Mouse (Mus musculus): Measurements from ENCODE around the gene Izumo4.

The Izumo4 gene

DNA sequence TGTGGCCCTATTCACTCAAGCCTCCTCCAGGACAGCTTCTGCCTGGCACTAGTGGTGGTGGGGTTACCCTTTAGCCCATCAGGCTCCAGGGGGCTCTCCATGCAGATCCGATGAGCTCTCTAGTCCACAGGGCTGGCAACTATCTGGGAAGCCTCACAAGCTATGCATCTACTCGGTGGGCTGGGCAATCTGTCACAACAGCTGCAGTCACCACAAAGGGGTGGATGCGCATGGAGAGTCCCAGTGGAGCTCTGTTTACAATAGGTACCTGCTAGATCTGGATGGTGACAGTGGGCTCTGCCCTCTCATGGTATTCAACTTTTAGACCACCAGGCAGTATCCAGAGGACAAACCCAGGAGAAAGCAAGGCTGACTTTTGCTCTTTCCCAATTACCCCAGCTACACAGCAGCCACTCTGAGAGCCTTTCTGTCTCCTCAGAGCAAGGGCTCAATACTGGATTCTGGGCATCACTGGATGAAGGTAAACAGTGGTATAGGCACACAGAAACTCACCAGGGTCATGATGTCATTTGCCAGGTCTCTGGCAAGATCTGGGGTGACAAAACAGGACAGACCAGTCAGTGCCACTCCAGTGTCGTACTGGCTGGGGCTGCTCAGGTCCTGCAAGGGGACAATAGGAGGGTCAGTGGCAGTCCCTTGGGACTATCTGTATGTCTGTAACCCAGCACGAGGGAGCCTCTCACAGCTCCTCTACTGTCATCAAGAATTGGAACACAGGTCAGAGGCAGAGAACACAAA, 25.6 kb downstream of the Izumo4 start:
- DNase-seq (ENCODE audit: low read depth, low spot score): no peak

DNA sequence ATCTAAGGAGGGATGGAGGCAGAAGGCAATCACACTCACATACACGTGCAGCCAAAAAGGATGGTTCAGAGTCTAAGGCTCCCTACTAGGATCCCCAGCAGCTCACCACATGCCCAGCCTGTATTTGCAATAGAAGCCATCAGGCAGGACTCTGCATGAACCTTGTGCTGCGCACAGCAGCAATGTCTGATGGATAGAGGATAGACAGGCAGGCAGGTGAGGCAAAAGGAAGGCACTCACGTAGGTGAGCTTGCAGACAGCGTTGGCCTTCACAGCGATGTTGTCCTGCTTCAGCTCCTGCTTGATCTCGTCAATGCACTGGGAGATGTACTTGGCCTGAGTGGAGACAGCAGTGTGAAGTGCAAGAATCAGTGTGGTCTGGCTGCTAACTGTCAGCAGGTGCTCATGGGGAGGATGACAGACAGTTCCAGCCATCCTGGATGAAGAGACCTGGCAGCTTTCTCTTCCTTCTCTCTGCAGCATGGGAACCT, 30.7 kb downstream of the Izumo4 start:
- no peak for DNase-seq (ENCODE audit: low read depth, low spot score)

DNA sequence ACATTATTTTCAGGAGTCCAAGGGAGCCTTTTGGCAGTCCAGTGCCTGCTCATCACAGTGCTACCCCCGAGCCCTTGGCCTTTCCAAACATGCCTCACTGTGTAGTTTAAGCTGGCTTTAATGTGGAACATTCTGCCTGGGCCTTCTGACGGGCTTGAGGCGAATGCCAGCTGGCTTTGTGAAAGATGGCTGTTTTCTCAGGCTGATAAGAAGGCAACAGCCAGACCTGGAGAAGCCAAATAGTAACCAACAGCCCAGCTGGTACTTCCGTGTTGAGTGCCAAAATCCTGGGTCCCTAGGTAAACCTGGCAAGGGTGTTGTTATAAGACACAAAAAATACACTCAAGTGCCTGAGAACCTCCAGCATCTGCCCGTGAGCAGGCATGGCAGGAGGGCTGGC, 34.7 kb downstream of the Izumo4 start:
- no peak for DNase-seq (ENCODE audit: low read depth, low spot score)

DNA sequence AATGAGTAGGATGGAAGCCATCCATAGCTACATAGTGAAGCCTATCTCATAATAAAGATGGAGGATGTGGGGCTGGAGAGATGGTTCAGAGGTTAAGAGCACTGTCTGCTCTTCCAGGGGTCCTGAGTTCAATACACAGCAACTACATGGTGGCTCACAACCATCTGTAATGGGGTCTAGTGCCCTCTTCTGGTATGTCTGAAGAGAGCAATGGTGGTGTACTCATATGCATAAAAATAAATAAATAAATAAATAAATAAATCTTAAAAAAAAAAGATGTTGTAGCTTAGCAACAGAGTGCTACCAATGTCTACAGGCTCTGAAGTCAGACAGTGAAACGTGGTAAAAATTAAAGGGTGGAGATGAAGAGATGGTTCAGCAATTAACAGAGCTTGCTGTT, 36.7 kb downstream of the Izumo4 start:
- peak; percentile 33 for DNase-seq (ENCODE audit: low read depth, low spot score)

DNA sequence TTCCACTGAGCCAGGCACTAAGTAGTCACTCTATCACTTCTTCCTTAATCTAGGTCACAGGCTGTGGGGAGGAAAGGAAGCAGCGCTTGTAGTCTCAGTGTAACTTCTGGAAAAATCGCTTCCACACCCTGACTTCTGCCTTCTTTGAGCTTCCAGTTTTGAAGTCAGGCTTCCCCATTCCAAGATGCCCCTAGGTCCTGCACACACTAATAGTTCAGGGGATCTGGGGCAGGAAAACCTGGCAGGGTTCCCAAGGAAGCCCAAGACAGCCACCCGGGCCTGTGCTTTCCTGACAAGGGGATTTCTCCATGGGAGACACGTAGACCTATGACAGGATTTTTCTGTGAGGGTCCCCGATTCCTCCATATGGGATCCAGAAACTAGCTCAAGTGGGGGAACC, 39.2 kb downstream of the Izumo4 start:
- peak; percentile 41 for DNase-seq (ENCODE audit: low read depth, low spot score)

DNA sequence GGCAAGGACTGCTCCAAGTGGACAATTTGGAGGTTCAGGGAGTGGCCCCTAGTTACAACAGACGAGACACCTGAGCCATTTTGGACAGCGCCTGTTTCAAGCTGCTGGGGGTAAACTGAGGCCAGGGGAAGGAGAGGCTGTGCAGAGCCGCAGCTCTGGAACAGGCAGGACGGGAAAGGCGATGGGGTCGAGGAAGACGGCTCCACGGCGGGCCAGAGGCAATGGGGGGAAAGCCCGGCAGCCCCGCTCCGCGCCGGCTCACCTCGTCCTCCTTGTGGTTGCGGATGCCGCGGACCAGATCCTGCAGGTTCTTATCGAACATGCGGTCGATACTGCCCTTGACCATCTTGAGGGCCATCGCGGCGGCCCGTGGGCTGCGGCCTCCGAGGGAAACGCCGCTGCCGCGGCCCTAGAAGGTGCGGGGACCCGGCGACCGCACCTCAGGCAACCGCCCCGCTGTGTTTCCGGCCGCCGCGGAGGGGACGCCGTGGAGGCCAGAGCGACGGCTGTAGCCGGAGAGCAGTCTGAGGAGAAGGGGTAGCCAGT, 39.7 kb downstream of the Izumo4 start:
- no peak for DNase-seq (ENCODE audit: low read depth, low spot score)

DNA sequence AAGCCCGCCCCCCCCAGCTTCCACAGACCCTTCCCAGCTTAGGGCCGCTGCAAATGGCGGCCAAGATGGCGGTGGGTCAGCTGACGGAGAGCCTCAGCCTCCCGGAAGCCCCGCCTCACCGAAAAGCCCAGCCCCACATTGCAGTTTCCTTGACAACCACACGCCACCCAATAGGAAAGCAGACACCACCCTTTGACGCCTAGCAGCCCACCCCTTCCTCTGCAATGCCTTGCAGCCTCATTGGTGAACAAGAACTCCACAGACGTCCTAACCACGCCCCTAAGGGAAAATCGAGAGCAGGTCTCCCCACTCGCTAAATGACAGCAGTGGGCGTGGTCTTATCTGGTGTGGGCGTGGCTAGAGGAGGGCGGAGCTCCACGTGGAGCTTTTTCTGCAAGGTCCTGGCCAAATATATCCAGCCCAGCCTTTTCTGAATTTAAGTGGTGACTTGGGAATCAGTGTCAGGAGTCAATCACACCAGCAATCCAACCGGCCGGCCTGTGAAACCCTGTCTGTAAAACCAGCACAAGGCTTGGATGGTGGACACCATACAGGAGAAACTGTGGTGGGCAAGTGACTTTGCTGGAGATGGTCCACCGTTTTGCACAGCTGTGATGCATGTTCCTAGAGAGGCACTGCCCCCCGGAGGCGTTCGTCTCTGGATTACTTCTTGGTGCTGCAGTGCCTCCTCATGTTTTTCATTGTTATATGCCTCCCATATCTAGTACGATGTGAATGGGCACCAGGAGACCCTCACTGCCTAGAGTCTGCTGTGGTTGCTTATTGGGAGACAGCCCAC, 40.4 kb downstream of the Izumo4 start, which contains the start of gene Ap3d1:
Gene Ap3d1, minus strand, starts transcription at position 85 of the 799 bp plus-strand sequence.
- DNase-seq (ENCODE audit: low read depth, low spot score): peak; percentile 100

DNA sequence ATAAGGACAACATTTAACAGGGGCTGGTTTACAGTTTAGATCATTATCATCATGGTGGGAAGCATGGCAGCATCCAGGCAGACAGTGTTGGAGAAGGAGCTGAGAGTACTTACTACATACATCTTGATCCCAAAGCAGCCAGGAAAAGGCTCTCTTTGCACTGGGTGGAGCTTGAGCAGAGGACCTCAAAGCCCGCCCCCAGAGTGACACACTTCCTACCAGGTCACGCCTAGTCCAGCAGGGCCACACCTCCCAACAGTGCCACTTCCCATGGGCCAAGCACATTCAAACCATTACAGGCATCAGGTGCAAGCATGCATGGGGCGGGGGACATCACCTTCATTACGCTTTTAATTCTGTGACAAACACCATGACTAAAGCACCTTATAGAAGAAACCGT, 42.3 kb downstream of the Izumo4 start:
- DNase-seq (ENCODE audit: low read depth, low spot score): peak; percentile 80

DNA sequence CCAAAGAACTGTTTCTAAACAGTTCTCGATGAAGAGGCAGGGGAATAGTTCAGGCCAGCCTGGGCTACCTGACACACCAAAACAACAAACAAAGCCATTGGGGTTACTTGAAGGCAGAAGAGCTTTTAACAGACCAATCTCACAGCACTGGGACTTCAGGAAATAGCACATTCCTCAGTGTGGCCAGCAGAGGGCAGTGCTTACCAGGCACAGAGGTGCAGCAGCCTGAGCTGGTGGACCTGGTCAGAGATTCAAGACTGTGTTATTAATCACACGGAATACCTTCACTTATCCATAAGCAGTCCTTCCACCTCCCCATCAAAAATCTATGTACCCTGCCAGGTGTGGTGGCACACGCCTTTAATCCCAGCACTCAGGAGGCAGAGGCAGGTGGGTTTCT, 45.4 kb downstream of the Izumo4 start:
- DNase-seq (ENCODE audit: low read depth, low spot score): peak; percentile 83

DNA sequence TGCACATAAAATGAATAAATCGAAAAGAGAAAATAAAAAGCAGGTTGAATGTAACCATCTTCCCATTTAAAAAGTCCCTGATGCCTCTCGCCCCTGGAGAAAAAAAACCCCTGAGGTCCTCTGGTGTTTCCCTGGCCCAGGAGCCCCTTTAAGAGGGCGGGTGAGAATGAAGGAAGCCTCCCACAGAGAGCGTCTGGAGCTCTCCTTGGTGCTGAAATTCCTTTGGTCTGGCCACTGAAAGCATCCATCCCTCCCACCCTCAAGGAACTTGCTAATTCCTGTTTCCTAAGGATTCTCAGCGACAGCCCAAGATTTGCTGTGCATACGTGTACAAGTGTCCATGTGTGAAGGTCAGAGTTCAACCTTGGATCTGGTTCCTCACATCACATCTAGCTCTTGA, 46.6 kb downstream of the Izumo4 start:
- peak; percentile 86 for DNase-seq (ENCODE audit: low read depth, low spot score)

DNA sequence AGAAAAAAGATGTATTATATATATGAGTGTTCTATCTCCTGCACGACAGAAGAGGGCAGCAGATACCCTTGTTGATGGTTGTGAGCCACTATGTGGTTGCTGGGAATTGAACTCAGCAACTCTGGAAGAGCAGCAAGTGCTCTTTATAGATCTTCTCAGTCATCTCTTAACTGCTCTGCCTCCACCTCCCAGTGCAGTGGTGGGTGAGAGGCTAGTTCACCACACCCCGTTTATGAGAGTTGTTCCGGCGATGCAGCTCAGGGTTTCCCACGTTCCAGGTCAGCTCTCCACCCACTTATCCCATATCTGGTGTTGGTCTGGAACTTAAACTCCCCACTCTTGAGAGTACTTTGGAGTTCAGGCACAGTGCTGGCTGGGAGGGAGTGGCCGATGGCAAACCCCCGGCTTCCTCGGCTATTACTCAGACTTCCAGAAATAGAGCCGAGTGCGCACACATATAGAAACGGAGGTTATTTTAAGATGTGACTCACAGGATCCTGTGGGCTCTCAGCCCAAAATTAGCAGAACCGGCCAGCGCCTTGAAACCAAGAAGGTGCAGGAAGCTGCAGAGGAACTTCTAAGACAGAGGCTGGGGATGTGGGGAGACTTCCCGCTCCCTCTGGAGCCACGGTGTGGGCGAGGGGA, 49.3 kb downstream of the Izumo4 start:
- DNase-seq (ENCODE audit: low read depth, low spot score): peak; percentile 98

DNA sequence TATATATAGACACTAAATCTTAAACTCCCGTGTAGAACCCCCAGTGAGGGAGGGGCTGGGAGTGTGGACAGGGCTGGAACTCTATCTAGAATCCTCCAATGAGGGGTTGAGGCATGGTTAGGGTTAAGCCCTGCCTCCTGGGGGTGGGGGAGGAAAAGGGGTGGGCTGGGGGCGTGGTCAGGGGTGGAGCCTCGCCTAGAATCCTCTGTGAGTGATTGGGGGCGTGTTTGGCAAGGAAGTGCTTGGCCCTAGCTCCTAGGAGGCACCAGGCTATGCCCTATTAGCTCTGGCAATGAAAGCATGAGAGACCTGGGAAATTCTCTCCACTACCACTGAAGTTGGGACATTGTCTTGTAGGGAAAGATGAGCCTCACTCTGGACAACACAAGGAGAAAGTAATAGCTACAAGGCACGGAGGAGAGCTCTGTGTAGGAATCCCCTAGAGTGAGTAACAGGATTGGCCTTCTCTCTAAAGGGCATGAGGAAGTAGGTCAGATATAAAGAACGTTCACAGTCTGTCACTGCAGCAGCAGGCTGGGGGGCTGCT, 50.2 kb downstream of the Izumo4 start:
- DNase-seq (ENCODE audit: low read depth, low spot score): peak; percentile 89

DNA sequence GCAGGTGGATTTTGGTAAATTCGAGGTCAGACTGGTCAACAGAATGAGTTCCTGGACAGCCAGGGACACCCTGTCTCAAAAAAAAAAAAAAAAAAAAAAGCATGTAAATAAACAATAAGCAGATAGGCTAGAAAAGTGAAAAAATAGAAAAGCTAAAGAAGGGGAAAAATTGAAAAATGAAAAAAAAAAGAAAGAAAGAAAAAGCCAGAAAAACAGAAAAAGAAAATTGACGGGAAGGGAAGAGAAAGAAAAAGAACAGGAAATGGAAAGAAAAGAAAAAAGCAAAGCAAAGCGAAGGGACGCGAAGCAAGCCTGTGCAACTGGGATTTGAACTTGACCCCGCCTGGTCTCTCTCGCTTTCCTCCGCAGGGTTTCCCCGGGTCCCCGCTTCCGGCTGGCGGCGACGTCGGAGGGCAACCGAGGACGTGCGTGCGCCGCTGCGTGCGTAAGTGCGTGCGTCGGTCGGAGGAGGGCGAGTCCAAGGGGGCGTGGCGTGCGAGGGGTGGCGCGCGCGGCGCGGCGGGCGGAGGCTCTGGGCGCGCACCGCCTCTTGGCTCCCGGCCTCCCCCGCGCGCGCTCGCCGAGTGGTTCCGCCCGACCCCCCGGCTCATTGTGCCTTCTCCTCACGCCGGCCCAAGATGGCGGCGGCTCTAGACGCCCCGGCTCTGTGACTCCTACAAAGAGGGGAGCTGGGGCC, 52.8 kb downstream of the Izumo4 start, which contains the start of gene Dot1l:
Gene Dot1l, plus strand, starts transcription at position 613 of the 697 bp plus-strand sequence.
- DNase-seq (ENCODE audit: low read depth, low spot score): peak; percentile 91

Measured in 3T3-L1 (cell line).